Mouse (Mus musculus) spleen, adult 18-20 months (tissue): ENCODE measurements around the gene Prdm16.
A peak's percentile ranks its signal among the peaks of the same experiment; 100 is the strongest.

ENCODE experiments used
- DNase-seq, 2 experiments: peaks; one replicate each; pipeline ENCODE4 v3.0.0; 2022; ENCODE audit warnings: mixed read lengths in 2 of 2

The Prdm16 gene

DNA sequence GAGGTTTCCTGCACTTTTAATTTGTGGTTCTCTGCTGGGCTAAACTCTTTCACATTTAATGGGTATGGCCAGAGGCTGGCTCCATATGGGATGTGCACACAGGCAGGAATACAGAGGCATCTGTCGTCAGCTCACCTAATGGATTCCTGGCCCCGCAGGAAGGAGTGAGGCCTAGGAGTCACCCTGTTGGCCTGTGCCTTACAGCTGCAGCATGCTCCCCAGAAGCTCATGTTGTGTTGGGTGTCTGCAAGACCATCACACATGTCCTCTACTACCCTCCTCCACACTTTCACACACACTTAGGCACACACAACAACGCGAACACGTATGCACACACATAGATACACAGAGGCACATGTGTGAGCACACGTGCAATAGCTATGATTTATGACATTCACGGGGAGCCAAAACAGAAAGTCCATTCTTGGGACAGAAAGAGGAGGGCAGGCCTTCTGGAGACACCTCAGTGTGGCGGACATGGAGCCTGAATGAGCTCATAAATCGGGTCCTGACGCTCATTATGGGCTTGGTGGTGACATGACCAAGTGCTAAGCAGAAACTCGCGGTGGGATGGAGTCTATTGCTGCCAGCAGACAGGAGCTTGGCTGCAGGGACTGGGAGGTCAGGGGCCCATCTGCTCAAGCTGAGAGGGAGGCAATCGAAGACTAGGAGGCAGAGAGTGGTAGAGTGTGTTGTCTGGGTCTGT, 265.0 kb downstream of the Prdm16 start:
- no peak for DNase-seq

DNA sequence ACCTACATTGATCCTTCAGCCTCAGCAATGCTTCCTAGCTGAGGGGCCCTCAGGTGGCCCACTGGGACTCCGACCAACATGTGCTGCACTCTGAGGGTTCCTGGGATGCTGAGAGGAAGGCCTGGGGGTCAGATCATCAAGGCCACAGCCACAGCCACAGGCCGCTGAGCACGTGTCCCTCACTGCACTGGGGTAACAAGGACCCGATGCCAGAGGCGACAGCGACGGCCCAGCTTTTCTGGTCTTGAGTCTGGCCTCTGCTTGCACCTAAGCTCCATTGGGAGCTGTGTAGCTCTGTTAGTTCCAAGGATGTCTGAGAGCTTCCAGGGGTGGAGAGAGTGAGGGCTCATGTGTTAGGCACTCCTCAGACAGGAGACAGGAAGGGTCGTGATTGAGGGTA, 265.8 kb downstream of the Prdm16 start:
- no peak for DNase-seq

DNA sequence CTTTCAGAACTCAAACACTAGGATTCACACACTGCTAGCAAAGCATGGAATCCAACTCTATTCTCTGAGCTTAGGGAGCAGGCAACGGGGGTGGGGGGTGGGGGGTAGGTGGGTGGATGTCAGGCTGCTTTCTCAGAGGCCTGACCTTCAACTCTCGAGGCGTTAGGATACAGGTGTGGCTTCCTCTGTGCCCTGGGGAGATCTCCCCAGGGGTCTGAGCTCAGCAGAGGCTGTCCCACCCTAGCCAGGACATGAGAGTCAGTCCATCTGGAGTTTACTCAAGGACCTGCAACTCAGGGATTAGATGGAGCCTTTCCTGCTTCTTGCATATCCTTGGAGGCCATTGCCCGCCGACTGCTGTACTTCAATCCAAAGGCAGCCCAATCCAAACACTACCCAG, 267.6 kb downstream of the Prdm16 start:
- DNase-seq: no peak

DNA sequence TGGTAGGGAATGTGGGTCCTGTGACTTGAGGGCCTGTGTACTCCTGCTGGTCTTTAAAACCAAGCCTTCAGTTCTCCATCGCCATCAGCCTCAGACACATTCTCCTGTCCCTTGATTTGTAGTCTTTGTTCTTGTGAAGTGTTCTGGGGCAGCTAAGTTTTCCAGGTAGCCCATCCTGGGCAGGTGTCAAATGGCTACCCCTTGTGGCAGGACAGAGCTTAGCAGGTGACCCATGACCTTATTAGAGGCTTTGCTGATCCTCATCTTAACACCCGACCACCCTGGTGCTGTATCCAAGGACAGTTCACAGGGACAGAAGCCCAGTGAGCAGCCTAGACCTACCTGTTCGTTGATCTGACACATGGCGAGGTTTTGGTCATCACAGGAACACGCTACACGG, 269.8 kb downstream of the Prdm16 start:
- DNase-seq: no peak

DNA sequence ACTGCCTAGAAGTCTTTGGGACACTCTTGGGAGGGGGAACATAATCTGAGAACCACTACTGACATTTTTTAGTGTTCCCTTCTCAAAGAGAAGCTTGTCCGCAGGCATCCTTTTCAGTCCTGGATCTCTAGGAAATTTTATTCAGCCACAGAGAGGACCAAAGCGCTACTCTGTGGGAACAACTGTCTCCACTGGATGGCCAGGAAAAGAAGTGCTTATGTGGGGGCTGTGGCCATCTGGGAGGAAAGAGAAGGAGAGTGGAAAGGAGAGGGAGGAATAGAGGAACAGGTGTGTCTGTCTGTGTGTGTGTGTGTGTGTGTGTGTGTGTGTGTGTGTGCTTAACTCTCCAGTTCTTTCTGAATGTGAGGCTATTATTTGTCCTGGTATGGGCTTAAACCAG, 271.9 kb downstream of the Prdm16 start:
- DNase-seq: no peak

DNA sequence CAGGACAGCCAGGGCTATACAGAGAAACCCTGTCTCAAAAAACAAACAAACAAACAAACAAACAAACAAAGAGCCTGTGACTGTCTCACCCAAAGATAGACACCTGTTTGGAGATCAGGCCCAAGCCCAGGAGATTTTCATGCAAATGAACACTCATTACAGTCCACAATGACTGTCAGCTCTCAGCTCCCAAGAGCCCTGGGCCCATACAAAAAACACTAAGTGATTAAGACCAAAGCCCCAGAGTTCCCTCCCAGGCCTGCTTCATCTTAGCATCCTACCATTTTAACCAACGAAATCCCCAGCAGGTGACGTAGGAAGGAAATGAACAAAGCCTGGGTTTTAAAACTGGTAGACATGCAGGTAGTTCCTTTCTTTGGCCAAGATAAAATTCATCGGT, 275.8 kb downstream of the Prdm16 start:
- no peak for DNase-seq

DNA sequence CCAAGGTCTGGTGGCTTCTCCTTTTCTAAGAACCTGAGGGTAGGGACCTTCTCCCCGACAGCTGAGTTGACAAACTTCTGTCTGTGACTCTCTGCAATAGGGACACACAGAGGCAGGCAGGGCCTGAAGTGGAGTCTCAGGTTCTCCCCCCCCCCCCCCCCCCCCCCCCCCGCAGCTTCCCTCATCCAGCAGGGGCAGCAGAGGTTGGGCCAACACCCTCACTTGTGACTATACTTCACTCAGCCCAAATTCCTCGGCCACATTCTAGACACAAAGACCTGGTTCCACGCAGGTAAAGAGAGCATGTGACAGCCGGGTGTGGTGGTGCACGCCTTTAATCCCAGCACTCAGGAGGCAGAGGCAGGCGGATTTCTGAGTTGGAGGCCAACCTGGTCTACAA, 276.2 kb downstream of the Prdm16 start:
- no peak for DNase-seq

DNA sequence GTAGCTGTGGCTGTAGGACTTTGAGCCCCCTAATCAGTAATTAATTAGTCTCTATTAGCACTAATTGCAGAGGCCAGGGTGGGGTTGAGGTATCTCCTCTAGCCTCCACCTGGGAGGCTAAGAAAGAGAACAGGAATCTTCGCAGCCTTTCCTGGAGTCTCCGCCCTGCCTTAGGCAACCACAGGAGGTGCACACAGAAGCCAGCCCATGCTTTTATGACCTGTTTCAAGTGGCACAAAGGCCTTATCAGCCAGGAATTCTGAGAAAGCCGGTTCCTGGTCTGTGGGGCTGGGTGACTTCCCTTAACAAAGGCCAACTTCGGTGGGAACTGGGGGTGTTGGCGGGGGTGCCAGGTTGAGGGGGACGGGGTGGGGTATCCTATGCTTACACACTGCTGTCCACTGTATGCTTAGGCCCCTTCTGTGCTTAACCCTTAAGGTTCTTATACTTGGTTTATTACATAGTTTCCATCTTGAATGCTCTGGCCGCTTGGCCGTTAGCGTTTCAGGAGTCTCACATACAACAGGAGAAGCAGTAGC, 276.8 kb downstream of the Prdm16 start:
- DNase-seq: no peak

DNA sequence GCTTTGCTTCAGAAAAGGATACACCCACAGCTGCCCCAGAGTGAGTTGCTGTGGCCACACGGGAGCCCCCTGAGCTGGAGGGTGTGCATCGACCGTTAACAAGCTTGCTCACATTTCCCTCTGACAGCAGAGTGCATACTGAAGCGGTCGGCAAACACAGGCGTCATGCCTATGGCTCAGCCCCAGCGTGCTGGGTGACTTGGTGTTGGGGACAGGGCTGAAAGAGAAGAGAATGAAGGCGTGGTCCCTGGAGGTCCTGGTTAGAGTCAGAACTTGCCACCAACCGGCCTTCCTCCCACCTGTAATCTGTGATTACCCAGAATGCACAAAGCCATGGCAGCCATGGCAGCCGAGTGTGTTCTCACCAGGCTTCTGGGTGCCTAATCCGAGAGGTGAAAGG, 277.9 kb downstream of the Prdm16 start:
- DNase-seq: no peak

DNA sequence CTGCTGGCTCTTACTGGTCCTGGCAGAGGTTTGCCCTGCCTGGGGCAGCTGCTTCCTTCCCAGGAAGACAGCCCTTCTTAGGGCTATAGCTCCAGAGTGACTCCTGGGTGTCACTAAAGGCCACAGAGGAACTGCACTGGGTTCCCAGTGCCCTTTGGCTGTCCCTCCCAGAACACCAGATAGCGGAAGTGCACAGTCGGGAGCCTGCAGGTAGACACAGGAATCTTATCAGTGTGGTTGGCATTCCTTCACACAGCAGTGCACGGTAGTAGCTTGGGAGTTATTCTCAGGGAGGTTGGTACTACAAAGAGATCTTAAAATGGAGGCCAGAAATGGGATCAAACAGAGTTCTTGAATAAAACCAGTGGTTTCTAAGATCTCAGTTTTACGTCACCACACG, 278.3 kb downstream of the Prdm16 start:
- no peak for DNase-seq

DNA sequence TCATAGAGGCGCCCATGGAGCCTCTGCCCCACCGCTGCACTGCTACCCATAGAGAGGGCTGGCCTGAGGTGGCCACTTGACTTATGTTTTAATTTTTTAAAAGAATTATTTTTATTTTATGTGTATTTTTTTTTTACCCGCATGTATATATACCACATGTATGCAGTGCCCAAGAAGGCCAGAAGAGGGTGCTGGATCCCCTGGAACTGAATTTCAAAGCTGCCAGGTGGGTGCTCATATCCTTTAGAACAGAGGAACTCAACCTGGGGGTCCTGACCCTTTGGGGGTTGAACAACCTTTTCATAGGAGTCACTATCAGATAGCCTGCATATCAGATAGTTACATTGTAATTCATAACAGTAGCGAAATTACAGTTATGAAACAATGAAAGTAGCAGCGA, 281.3 kb downstream of the Prdm16 start:
- no peak for DNase-seq

DNA sequence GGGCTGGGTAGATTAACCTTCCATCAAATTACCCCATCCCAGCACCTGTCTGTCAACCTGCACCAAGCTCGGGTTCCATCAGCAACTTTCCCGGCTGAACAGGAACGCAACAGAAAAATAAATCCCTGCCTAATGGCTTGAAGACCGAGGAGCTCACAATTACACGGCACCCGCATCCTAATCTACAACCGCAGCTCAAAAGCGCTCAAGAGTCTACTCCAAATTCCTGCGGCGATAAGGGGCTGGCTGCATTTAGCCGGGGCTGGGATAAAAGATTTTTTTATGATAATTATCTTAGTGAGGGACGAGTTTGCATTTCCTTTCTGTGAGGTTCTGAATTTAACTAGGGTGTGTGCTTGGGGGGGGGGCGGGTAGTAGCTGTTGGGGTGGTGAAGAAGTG, 284.4 kb downstream of the Prdm16 start:
- no peak for DNase-seq

DNA sequence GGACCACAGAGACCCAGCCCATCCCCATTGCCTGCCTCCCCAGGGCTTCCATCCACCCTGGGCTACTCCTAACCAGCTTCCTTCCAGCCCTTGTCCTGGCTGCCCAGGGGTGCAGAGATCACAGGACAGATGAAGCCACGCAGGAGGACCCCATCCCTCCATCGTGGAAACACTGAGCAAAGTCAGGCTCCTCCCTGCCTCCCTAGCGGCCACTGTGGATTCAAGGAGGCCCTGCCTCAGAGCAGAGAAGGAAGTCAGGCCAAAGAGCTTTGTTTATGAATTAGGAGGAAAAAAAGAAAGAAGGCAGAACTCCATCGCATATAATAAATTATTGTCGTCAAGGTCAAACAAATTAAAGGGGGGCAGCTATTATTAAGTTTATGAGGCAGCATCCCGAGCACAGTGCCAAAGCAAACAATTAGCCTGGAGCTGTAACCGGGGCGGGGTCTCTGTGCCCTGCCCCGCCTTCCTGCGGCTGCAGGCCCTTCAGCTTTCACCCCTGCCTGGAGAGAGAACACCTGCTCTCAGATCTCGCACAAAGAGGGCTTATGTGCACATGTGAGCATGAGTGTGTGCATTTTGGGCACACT, 288.4 kb downstream of the Prdm16 start:
- DNase-seq: no peak

DNA sequence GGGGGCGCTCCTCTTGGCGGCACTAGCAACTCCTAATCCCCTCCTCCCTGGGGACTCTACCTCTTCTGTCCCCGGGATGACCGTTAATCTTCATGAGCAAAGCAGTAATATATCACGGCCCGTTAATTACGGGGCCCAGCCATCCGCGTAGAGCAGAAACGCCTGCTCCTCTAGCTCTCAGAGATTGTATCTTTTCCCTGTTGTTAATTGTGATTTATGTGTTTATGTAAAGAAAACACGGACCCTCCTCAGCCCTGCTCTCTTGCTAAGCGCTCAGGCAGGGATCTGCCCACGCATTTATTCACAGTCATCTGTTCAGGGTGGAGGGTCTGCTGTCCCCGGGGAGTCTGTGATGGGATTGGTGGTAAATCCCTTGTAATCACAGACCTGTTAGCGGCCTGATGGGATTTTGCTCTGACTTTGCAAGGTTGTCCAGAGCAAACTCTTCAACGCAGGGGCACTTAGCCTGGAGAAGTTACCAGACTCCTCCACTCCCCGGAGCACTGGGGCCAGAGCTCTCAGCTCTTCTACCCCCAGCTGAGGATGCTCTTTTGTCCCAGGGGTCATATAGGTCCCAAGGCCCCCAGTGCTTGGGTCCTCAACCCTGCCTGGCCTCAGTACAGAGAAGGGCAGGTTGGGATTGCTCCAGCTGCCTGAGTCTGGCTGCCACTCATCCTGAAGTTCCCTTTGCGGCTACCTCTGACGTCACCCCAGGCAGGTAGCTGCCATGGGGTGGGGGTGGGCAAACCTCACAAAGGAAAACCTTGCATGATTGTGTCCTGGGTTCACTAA, 289.7 kb downstream of the Prdm16 start:
- no peak for DNase-seq

DNA sequence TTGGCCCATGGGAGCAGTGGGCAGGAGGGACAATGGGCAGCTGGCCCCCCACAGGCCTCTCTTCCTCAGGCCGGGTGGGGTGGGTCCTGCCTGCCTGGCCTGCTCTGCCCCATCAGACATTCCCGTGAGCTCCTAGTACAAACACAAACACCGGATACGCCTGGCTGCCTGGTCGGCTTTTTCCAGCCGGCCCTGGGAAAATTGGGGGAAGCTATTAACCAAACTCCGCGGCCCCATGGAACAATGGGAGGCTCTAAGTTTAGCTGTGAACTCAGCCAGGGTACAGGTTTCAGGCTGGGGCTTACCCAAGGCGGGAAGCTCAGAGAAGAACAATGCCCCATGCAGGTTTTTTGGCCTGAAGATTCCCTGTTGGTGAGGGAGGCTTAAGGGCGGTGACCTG, 300.0 kb downstream of the Prdm16 start:
- no peak for DNase-seq

DNA sequence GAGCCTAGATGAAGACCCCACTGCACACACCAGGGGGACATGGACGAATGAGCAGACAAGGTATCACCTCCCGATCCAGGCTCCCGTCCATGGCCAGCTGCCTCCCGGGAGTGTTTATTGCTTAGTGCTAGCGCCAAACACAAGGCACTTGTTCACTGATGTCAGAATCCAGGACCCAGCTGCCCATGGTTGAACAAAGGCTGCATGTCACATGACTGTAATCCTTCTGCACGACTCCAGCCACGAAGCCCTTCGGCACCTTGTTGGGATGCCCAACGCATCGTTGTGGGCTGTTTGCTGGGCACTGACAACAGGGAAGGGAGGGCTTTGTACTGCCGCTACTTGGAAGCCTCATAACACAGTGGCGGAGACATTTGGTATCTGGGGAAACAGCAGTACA, 300.9 kb downstream of the Prdm16 start, which contains the start of gene B230104I21Rik:
TSS of gene B230104I21Rik (plus strand) at position 367 of the 400 bp plus-strand sequence.
- DNase-seq: no peak

DNA sequence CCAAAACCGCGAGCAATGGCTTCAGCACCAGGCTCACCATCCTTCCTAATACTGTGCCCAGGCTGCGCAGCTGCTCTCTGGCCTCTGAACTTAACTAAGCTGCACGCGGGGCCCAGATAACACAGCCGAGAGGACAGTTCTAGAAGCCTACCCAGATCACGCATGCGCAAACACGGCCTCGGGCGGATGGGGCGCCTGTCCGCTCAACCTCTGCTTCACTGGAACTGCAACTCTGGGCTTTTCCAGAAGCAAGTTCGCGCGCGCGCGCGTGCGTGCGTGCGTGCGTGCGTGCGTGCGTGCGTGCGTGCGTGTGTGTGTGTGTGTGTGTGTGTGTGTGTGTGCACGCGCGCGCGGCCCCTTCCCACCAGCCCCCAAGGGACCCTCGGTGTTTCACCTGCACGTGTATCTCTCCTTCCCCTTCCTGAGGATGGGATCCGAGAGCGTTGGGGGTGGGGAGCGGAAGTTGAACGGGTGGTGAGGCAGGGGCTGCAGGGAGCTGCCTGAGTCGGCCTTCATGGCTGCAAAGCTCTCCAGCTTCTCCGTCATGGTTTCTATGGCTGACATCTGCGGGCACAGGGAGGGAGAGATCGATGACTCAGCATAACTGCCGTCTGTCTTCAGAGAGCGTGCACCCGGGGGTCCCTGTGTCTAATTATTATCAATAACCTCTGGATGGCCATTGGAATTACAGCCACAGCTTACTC, 301.8 kb downstream of the Prdm16 start:
- DNase-seq: no peak

DNA sequence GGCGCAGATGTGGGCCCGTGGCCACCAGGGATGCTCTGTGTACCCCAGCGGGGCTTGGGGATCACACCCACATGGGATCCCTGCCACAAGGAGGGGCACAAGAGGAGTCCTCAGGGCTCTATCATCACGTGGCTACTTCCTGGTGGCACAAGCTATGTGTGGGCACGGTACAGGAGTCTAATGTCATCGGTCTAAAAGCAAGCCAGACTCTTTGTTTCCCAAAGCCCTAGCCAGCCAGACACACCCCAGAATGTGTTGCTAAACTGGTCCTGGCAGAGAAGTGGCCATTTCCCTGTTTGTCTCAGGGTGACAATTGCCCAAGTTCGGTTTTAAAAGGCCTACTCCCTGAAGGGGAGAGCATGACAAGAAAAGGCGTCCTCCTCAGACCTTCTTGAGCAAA, 303.4 kb downstream of the Prdm16 start:
- no peak for DNase-seq

DNA sequence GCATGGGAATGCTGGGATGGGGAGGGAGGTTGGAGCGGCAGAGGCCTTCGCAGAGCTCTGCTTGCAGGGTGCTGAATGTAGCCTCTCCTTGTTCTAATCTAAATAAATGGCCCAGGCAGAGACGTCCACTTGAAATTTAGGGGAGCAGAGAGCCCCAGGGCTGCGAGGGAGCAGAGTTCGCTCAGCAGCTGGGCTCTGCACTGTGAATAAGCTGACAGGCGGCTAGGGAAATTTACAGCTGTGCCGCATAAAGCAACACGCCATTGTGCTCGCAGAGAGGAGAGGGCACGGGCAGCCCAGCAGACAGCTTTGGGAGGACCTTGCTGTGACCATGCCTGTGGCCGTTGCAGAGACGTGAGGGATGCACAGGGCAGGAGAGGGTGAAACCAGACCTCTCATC, 305.4 kb downstream of the Prdm16 start:
- no peak for DNase-seq

DNA sequence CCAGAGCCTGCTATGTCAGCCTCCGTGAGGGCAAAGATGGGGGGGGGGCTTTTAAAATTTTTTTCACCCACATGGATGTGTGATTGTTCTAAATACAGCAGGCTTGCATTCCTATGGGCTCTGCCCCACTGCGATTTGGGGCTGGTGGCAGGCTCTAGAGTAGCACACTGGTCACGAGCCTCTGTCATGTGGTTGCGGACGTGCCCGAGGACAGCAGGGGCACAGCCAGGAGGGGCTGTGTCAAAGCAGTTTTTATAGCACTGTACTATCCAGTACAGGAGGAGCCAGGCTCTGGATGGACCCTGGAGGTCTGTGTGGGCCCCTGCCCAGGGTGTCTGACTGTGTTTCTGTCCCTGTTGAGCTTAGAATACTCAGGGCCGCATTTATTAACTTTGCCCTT, 306.7 kb downstream of the Prdm16 start:
- DNase-seq: no peak

DNA sequence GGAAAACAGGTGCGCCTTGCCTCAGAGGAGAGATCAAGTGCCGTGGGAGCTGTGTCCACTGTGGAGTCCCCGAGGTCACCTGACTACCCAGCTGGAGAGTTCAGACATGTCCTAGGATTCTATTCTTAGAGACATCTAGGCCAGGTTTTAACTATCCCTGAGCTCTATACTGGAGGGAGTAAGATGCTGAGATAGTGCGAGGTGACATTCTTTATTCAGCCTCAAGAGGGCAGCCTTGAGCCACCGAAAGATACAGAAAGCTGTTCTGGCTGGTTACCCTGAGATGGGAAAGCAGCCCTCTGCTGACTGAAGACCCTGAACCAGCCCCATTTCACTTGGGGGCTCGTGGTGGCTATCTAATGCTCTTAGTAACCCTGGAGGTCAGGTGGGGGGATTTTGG, 307.8 kb downstream of the Prdm16 start:
- DNase-seq: peak in 1 of 2 experiments; percentile 25

DNA sequence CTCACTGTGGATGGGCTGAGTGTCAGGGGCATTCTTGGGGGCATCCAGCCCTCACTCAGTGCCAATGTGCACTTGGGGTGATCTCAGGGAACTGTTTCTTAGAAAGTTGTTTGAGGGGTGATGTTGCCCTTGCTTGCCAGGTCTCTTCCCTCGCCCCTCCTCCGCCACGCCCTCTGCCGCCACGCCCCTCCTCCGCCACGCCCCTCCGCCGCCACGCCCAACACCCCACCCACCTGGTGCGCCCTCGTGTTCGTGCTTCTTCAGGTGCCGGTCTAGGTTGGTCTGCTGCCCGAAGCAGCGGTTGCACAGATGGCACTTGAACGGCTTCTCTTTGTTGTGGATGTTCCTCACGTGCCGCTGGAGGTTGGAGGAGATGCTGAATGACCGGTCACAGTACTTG, 308.2 kb downstream of the Prdm16 start:
- DNase-seq: no peak

DNA sequence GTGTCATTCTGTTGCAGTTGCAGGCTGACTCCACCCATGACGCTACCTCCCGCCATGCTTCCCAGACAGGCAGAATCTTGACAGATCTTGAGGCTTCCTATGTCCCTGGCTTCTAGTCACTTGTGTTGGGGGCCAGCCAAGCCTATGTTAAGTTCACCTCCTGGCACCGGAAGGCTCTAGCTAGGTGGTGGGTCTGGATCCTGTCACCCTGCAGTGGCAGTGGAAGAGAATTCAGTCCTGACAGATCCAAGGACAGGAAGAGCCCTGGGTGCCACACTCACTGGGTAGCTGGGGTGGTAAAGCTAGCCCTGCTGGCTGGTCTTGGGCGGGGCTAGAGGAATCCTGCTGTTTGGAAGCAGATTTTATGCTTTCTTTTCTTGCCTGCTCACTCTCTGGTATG, 311.3 kb downstream of the Prdm16 start:
- DNase-seq: no peak
